Mouse (Mus musculus): Measurements from ENCODE around the gene Ctse. TPM values are rescaled to one million over a fixed set of nuclear protein-coding genes. Genes with fewer than 3 reads are reported as not detected.

Gene Ctse
- total and polyA plus RNA-seq, 3 experiments, result 55.2 to 92.7 TPM; not detected in 1

DNA sequence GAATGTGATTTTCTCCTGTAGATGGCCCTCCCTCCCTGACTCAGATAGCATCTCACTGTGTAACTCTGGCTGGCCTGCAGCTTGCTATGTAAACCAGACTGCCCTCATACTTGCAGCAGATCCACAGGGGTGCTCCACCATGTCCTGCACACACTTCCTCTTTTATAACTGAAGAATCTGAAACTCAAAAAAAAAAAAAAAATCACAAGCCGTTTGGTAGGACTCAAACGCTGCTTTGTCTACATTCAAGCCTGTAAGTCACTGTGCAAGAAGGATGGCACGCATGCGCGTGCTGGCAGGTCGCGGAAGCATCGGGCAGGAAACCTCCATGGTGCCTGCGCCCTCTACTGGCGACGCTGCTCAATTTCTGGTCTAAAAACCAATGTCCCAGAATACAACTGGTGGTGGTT, 19.8 kb downstream of the Ctse start (continued):
- no peak for TF ChIP-seq MAFK (IDR thresholded peaks at IDR 0.05; ENCODE audit: borderline replicate concordance, low read depth, low read length)
- TF ChIP-seq CTCF (IDR thresholded peaks at IDR 0.05 in 2 of 3, conservative IDR thresholded peaks at IDR 0.05 in 1 of 3; ENCODE audit: control insufficient read depth in 1 of 3, insufficient read depth in 1 of 3, low read depth in 2 of 3, low read length in 3 of 3, poor library complexity in 1 of 3, severe bottlenecking in 1 of 3), result peak; percentile 87 to 99 (median 92)
- TF ChIP-seq POLR2AphosphoS2 (IDR thresholded peaks at IDR 0.05; ENCODE audit: low read length), result no peak; the same call in 1 of the 2 replicates
- TF ChIP-seq RCOR1 (IDR thresholded peaks at IDR 0.05; ENCODE audit: low read depth, low read length), result peak; percentile 90; the same call in 1 of the 2 replicates
- TF ChIP-seq BHLHE40 (IDR thresholded peaks at IDR 0.05; ENCODE audit: borderline replicate concordance, low read depth, low read length), result no peak
- TF ChIP-seq TBP (IDR thresholded peaks at IDR 0.05; ENCODE audit: low read depth, low read length), result no peak
- no peak for TF ChIP-seq KAT2A (conservative IDR thresholded peaks at IDR 0.05; ENCODE audit: low read depth, low read length)
- peak; percentile 79 for TF ChIP-seq RAD21 (IDR thresholded peaks at IDR 0.05; ENCODE audit: low read depth, low read length)
- TF ChIP-seq POLR2A (IDR thresholded peaks at IDR 0.05; ENCODE audit: control insufficient read depth in 1 of 2, insufficient read depth in 1 of 2, low read depth in 1 of 2, low read length in 2 of 2, poor library complexity in 1 of 2), result no peak; a peak in 1 of 4 replicates
- TF ChIP-seq E2F4 (IDR thresholded peaks at IDR 0.05; ENCODE audit: borderline replicate concordance, low read depth, low read length), result no peak
- TF ChIP-seq MYC (IDR thresholded peaks at IDR 0.05; ENCODE audit: low read depth, low read length), result no peak

GRCm38 (mm10) chr1:131659512-131660085, 21.5 kb downstream of the Ctse start:
- no peak for DNase-seq (ENCODE audit: low read depth, low spot score)
- Histone ChIP-seq H3K27ac (ENCODE audit: control insufficient read depth, low read depth, low read length) (no peak overlapping the region), H3K9me3 (replicated peaks; ENCODE audit: insufficient read depth, low read length) (no peaks in the 10 kb centered on the region)

DNA sequence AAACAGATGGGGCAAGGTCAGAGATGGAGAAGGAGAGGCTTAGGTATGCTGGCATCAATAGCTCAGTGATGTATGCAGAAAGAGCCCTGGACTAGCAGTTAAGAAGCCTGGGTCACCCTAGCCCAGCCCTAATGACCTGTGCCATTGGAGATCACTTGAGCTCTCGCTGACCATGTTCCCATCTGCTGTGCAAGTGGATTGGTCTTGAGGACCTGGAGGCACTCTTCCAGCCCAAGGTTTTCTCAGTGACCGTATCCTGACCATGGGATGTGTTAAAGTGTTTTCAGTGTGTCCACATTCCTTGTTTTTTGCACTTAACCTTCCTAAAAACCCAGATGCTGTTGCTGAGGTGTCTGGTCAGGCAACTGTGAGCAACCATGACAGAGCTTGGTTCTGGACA, 22.2 kb downstream of the Ctse start:
- Histone ChIP-seq H3K9ac (ENCODE audit: control insufficient read depth, low read depth, low read length, poor library complexity, severe bottlenecking) (no peak overlapping the region), H3K4me3 (ENCODE audit: control insufficient read depth in 1 of 2, insufficient read depth in 1 of 2, low read depth in 2 of 2, low read length in 2 of 2) (no peak overlapping the region), H3K79me2 (ENCODE audit: control insufficient read depth, insufficient read depth, low read length, poor library complexity) (no peaks in the 10 kb centered on the region), H3K9me3 (replicated peaks; ENCODE audit: insufficient read depth, low read length) (no peaks in the 10 kb centered on the region), H3K4me1 (ENCODE audit: control insufficient read depth in 1 of 2, insufficient read depth in 2 of 2, low read length in 2 of 2) (peaks cover 12 to 29% of the 10 kb centered on the region in 2 experiments), H3K36me3 (ENCODE audit: control insufficient read depth in 1 of 2, insufficient read depth in 2 of 2, low read length in 2 of 2) (peaks cover 0 to 25% of the 10 kb centered on the region in 2 experiments), H3K27ac (ENCODE audit: control insufficient read depth, low read depth, low read length) (no peak overlapping the region), H3K27me3 (ENCODE audit: control insufficient read depth in 1 of 2, insufficient read depth in 2 of 2, low read length in 2 of 2) (no peaks in the 10 kb centered on the region)
- no peak for TF ChIP-seq TAL1 (IDR thresholded peaks at IDR 0.05; ENCODE audit: low read length)
- no peak for TF ChIP-seq MEF2A (IDR thresholded peaks at IDR 0.05; ENCODE audit: extremely low read depth, insufficient replicate concordance, low read depth, low read length, poor library complexity, severe bottlenecking)
- no peak for TF ChIP-seq EP300 (IDR thresholded peaks at IDR 0.05; ENCODE audit: low read depth in 1 of 2, low read length in 2 of 2)
- TF ChIP-seq HCFC1 (IDR thresholded peaks at IDR 0.05; ENCODE audit: low read depth, low read length), result no peak
- TF ChIP-seq ZC3H11A (IDR thresholded peaks at IDR 0.05; ENCODE audit: low read depth, low read length), result no peak
- no peak for TF ChIP-seq NRF1 (IDR thresholded peaks at IDR 0.05; ENCODE audit: insufficient read depth, low read depth, low read length, poor library complexity, severe bottlenecking)
- no peak for TF ChIP-seq CTCF (IDR thresholded peaks at IDR 0.05 in 2 of 3, conservative IDR thresholded peaks at IDR 0.05 in 1 of 3; ENCODE audit: control insufficient read depth in 1 of 3, insufficient read depth in 1 of 3, low read depth in 2 of 3, low read length in 3 of 3, poor library complexity in 1 of 3, severe bottlenecking in 1 of 3)
- no peak for TF ChIP-seq USF2 (IDR thresholded peaks at IDR 0.05; ENCODE audit: borderline replicate concordance in 1 of 2, insufficient read depth in 1 of 2, low read depth in 1 of 2, low read length in 2 of 2)
- TF ChIP-seq USF1 (IDR thresholded peaks at IDR 0.05; ENCODE audit: low read depth, low read length), result no peak
- TF ChIP-seq NELFE (IDR thresholded peaks at IDR 0.05; ENCODE audit: low read depth, low read length), result no peak
- no peak for TF ChIP-seq POLR2AphosphoS5 (IDR thresholded peaks at IDR 0.05; ENCODE audit: borderline replicate concordance, low read depth, low read length)
- TF ChIP-seq MAX (IDR thresholded peaks at IDR 0.05; ENCODE audit: low read length), result no peak
- no peak for TF ChIP-seq TCF12 (IDR thresholded peaks at IDR 0.05; ENCODE audit: low read depth, low read length)
- no peak for TF ChIP-seq CHD2 (IDR thresholded peaks at IDR 0.05; ENCODE audit: low read length)
- no peak for TF ChIP-seq MYB (IDR thresholded peaks at IDR 0.05; ENCODE audit: low read depth, low read length)
- TF ChIP-seq ETS1 (IDR thresholded peaks at IDR 0.05; ENCODE audit: low read depth, low read length), result no peak
- DNase-seq (ENCODE audit: low read depth, low spot score), result no peak

More at GRCm38 (mm10) chr1:131659512-131660085, 21.5 kb downstream of the Ctse start:
- H3K27me3 ChIP-seq (ENCODE audit: control insufficient read depth in 1 of 2, insufficient read depth in 2 of 2, low read length in 2 of 2), result no peaks in the 10 kb centered on the region
- peaks cover 12 to 29% of the 10 kb centered on the region in 2 experiments for H3K4me1 ChIP-seq (ENCODE audit: control insufficient read depth in 1 of 2, insufficient read depth in 2 of 2, low read length in 2 of 2)
- no peaks in the 10 kb centered on the region for H3K79me2 ChIP-seq (ENCODE audit: control insufficient read depth, insufficient read depth, low read length, poor library complexity)
- TF ChIP-seq MAZ (IDR thresholded peaks at IDR 0.05; ENCODE audit: low read depth, low read length) (no peak), UBTF (IDR thresholded peaks at IDR 0.05; ENCODE audit: borderline replicate concordance, insufficient read depth, low read depth, low read length) (no peak), RCOR1 (IDR thresholded peaks at IDR 0.05; ENCODE audit: low read depth, low read length) (no peak), JUND (IDR thresholded peaks at IDR 0.05; ENCODE audit: low read depth, low read length) (no peak)
- no peak overlapping the region for H3K9ac ChIP-seq (ENCODE audit: control insufficient read depth, low read depth, low read length, poor library complexity, severe bottlenecking)
- H3K36me3 ChIP-seq (ENCODE audit: control insufficient read depth in 1 of 2, insufficient read depth in 2 of 2, low read length in 2 of 2), result peaks cover 0 to 25% of the 10 kb centered on the region in 2 experiments; a peak in 3 of 4 replicates
- H3K4me3 ChIP-seq (ENCODE audit: control insufficient read depth in 1 of 2, insufficient read depth in 1 of 2, low read depth in 2 of 2, low read length in 2 of 2), result no peak overlapping the region

Measured in MEL (cell line).